Mouse (Mus musculus) liver, embryonic 15.5 days (tissue): ENCODE data around the gene Mitd1. TPM values are rescaled to one million over a fixed set of nuclear protein-coding genes. Genes with fewer than 3 reads are reported as not detected.

Experiments used
- ATAC-seq: fragments of 200-750 bp; cut with Nextera tagmentation; 2 replicates; pipeline ENCODE4 v1.8.0; 2017; ENCODE audit warnings: moderate number of reproducible peaks, mild to moderate bottlenecking, moderate library complexity; ENCODE audit not compliant: insufficient read depth
- H3K27ac ChIP-seq: fragments of 300-500 bp; sonication (generic); replicated peaks from 2 replicates; pipeline ENCODE4 v1.5.1; 2015; ENCODE audit warnings: mild to moderate bottlenecking, inconsistent platforms
- H3K27me3 ChIP-seq: fragments of 300-500 bp; sonication (generic); 2 replicates; pipeline ENCODE4 v1.6.1; 2015; ENCODE audit warnings: mild to moderate bottlenecking, inconsistent platforms
- H3K36me3 ChIP-seq: fragments of 300-500 bp; sonication (generic); replicated peaks from 2 replicates; pipeline ENCODE4 v1.6.1; 2015; ENCODE audit warnings: moderate library complexity, mild to moderate bottlenecking, inconsistent platforms
- H3K4me1 ChIP-seq: fragments of 300-500 bp; sonication (generic); replicated peaks from 2 replicates; pipeline ENCODE4 v1.6.1; 2015; ENCODE audit warnings: inconsistent platforms
- H3K4me2 ChIP-seq: fragments of 300-500 bp; sonication (generic); 2 replicates; pipeline ENCODE4 v1.6.1; 2015; ENCODE audit warnings: moderate library complexity, mild to moderate bottlenecking, inconsistent platforms
- H3K4me3 ChIP-seq: fragments of 300-500 bp; sonication (generic); replicated peaks from 2 replicates; pipeline ENCODE4 v1.5.1; 2015; ENCODE audit warnings: mild to moderate bottlenecking, inconsistent platforms
- H3K9ac ChIP-seq: fragments of 300-500 bp; sonication (generic); 2 replicates; pipeline ENCODE4 v1.6.1; 2015; ENCODE audit warnings: moderate library complexity, mild to moderate bottlenecking, inconsistent platforms
- H3K9me3 ChIP-seq: fragments of 300-500 bp; sonication (generic); replicated peaks from 2 replicates; pipeline ENCODE4 v1.6.1; 2016; ENCODE audit warnings: inconsistent platforms
- WGBS: fragments of 180-500 bp; shearing (Covaris S2); methylation state at CpG from one replicate; pipeline ENCODE4 v1.1.7; 2015; ENCODE audit warnings: mixed read lengths; ENCODE audit not compliant: insufficient replicate concordance; 5-methylcytosine and 5-hydroxymethylcytosine counted together
- polyA plus RNA-seq: library from polyadenylated mRNA; unstranded; fragments of >200 nt; fragmentation: Nextera tagmentation; extraction: Ambion mirVana; gene quantifications from 2 replicates; pipeline ENCODE4 v1.2.1, GENCODE M21; 2015

Gene Mitd1
- polyA plus RNA-seq, result 9.7 and 12.6 TPM in 2 replicates

- Histone ChIP-seq H3K36me3 (peaks cover 20% of the 10 kb centered on the region), H3K9ac (peak within 1 kb of the TSS; percentile 72), H3K4me1 (peaks cover 54% of the 10 kb centered on the region), H3K4me3 (peak within 1 kb of the TSS; percentile 85), H3K9me3 (no peaks in the 10 kb centered on the region), H3K27ac (peak within 1 kb of the TSS; percentile 87), H3K4me2 (peak within 1 kb of the TSS; percentile 82), H3K27me3 (no peaks in the 10 kb centered on the region)
- under 1% methylated on average over 41 of the region's 41 CpGs for WGBS
- ATAC-seq, result peak; percentile 87
Observed at GRCm38 (mm10) chr1:37890025-37890652, at the start of gene Mitd1, which contains the start of gene Mrpl30. Mitd1 (minus strand) TSS chr1:37890411. Mrpl30 (plus strand) TSS chr1:37890477.

GRCm38 (mm10) chr1:37931806-37932205 is 41.6 kb upstream of the Mitd1 start:
- no peaks in the 10 kb centered on the region for H3K36me3 ChIP-seq
- H3K27ac ChIP-seq, result no peak overlapping the region
- no peaks in the 10 kb centered on the region for H3K9me3 ChIP-seq
- H3K4me2 ChIP-seq, result no peak overlapping the region
- no peaks in the 10 kb centered on the region for H3K4me1 ChIP-seq
- no peaks in the 10 kb centered on the region for H3K27me3 ChIP-seq
- H3K9ac ChIP-seq, result no peak overlapping the region
- no peak overlapping the region for H3K4me3 ChIP-seq
- ATAC-seq, result no peak
- 28% methylated on average over 3 of the region's 3 CpGs for WGBS

GRCm38 (mm10) chr1:37925971-37926370 is 35.8 kb upstream of the Mitd1 start:
- Histone ChIP-seq H3K4me3 (no peak overlapping the region), H3K27ac (no peak overlapping the region), H3K27me3 (no peaks in the 10 kb centered on the region), H3K4me2 (no peak overlapping the region), H3K36me3 (no peaks in the 10 kb centered on the region), H3K9me3 (no peaks in the 10 kb centered on the region), H3K9ac (no peak overlapping the region), H3K4me1 (no peaks in the 10 kb centered on the region)
- WGBS, result 56% methylated on average over 8 of the region's 8 CpGs
- no peak for ATAC-seq

- Histone ChIP-seq H3K4me1 (no peaks in the 10 kb centered on the region), H3K36me3 (no peaks in the 10 kb centered on the region), H3K9ac (no peak overlapping the region), H3K27ac (no peak overlapping the region), H3K9me3 (no peaks in the 10 kb centered on the region), H3K4me2 (no peak overlapping the region), H3K4me3 (no peak overlapping the region), H3K27me3 (0 out of 2 replicates have a peak, but pooled peaks cover 3% of the 10 kb centered on the region)
- 45% methylated on average over 8 of the region's 8 CpGs for WGBS
- no peak for ATAC-seq
Observed at GRCm38 (mm10) chr1:37922536-37922935, 32.3 kb upstream of the Mitd1 start.

GRCm38 (mm10) chr1:37918096-37918495 is 27.9 kb upstream of the Mitd1 start:
- Histone ChIP-seq H3K27me3 (0 out of 2 replicates have a peak, but pooled peaks cover 4% of the 10 kb centered on the region), H3K4me3 (no peak overlapping the region), H3K4me1 (no peaks in the 10 kb centered on the region), H3K27ac (no peak overlapping the region), H3K9me3 (no peaks in the 10 kb centered on the region), H3K9ac (no peak overlapping the region), H3K4me2 (no peak overlapping the region), H3K36me3 (no peaks in the 10 kb centered on the region)
- ATAC-seq, result no peak
- 61% methylated on average over 6 of the region's 6 CpGs for WGBS

GRCm38 (mm10) chr1:37917666-37918065 is 27.5 kb upstream of the Mitd1 start:
- WGBS, result 54% methylated on average over 13 of the region's 13 CpGs
- H3K9me3 ChIP-seq, result no peaks in the 10 kb centered on the region
- 0 out of 2 replicates have a peak, but pooled peaks cover 4% of the 10 kb centered on the region for H3K27me3 ChIP-seq
- no peak for ATAC-seq
- no peak overlapping the region for H3K4me2 ChIP-seq
- H3K9ac ChIP-seq, result no peak overlapping the region
- no peak overlapping the region for H3K4me3 ChIP-seq
- H3K4me1 ChIP-seq, result no peaks in the 10 kb centered on the region
- no peak overlapping the region for H3K27ac ChIP-seq
- H3K36me3 ChIP-seq, result no peaks in the 10 kb centered on the region

- Histone ChIP-seq H3K9ac (no peak within 1 kb of the TSS), H3K4me1 (no peaks in the 10 kb centered on the region), H3K9me3 (no peaks in the 10 kb centered on the region), H3K4me2 (no peak within 1 kb of the TSS), H3K4me3 (no peak within 1 kb of the TSS), H3K27me3 (0 out of 2 replicates have a peak, but pooled peaks cover 4% of the 10 kb centered on the region), H3K36me3 (no peaks in the 10 kb centered on the region), H3K27ac (no peak within 1 kb of the TSS)
- WGBS, result 46% methylated on average over 5 of the region's 5 CpGs
- ATAC-seq, result no peak
Observed at GRCm38 (mm10) chr1:37916393-37916792, 26.2 kb upstream of the Mitd1 start, which contains the start of gene Lyg2. Lyg2 (minus strand) TSS chr1:37916493.

GRCm38 (mm10) chr1:37912751-37913150 is 22.5 kb upstream of the Mitd1 start:
- H3K27ac ChIP-seq, result no peak overlapping the region
- ATAC-seq, result no peak
- H3K36me3 ChIP-seq, result no peaks in the 10 kb centered on the region
- H3K9me3 ChIP-seq, result no peaks in the 10 kb centered on the region
- H3K4me2 ChIP-seq, result no peak overlapping the region
- WGBS, result 67% methylated on average over 2 of the region's 2 CpGs
- 0 out of 2 replicates have a peak, but pooled peaks cover 3% of the 10 kb centered on the region for H3K27me3 ChIP-seq
- H3K9ac ChIP-seq, result no peak overlapping the region
- no peak overlapping the region for H3K4me3 ChIP-seq
- no peaks in the 10 kb centered on the region for H3K4me1 ChIP-seq

GRCm38 (mm10) chr1:37903178-37903577 is 13.0 kb upstream of the Mitd1 start:
- Histone ChIP-seq H3K27ac (no peak overlapping the region), H3K9me3 (no peaks in the 10 kb centered on the region), H3K4me2 (no peak overlapping the region), H3K27me3 (no peaks in the 10 kb centered on the region), H3K4me1 (no peaks in the 10 kb centered on the region), H3K4me3 (no peak overlapping the region), H3K9ac (no peak overlapping the region), H3K36me3 (peaks cover 17% of the 10 kb centered on the region)
- ATAC-seq, result no peak
- WGBS, result 28% methylated on average over 6 of the region's 6 CpGs

- no peak for ATAC-seq
- H3K9me3 ChIP-seq, result no peaks in the 10 kb centered on the region
- no peak overlapping the region for H3K4me3 ChIP-seq
- WGBS, result 68% methylated on average over 6 of the region's 6 CpGs
- peaks cover 44% of the 10 kb centered on the region for H3K36me3 ChIP-seq
- no peak overlapping the region for H3K27ac ChIP-seq
- H3K27me3 ChIP-seq, result no peaks in the 10 kb centered on the region
- H3K4me2 ChIP-seq, result no peak overlapping the region
- H3K9ac ChIP-seq, result no peak overlapping the region
- no peaks in the 10 kb centered on the region for H3K4me1 ChIP-seq
Observed at GRCm38 (mm10) chr1:37900288-37900687, 10.1 kb upstream of the Mitd1 start.

GRCm38 (mm10) chr1:37899816-37900215 is 9.6 kb upstream of the Mitd1 start:
- peaks cover 48% of the 10 kb centered on the region for H3K36me3 ChIP-seq
- H3K9me3 ChIP-seq, result no peaks in the 10 kb centered on the region
- WGBS, result 66% methylated on average over 4 of the region's 4 CpGs
- no peaks in the 10 kb centered on the region for H3K4me1 ChIP-seq
- no peak for ATAC-seq
- no peak overlapping the region for H3K9ac ChIP-seq
- H3K4me2 ChIP-seq, result no peak overlapping the region
- H3K4me3 ChIP-seq, result no peak overlapping the region
- H3K27me3 ChIP-seq, result no peaks in the 10 kb centered on the region
- no peak overlapping the region for H3K27ac ChIP-seq

- no peak overlapping the region for H3K9ac ChIP-seq
- H3K36me3 ChIP-seq, result peaks cover 57% of the 10 kb centered on the region
- H3K9me3 ChIP-seq, result no peaks in the 10 kb centered on the region
- H3K27me3 ChIP-seq, result no peaks in the 10 kb centered on the region
- H3K27ac ChIP-seq, result no peak overlapping the region
- no peak overlapping the region for H3K4me2 ChIP-seq
- H3K4me3 ChIP-seq, result no peak overlapping the region
- no peak for ATAC-seq
- H3K4me1 ChIP-seq, result peaks cover 23% of the 10 kb centered on the region
Observed at GRCm38 (mm10) chr1:37894606-37895005, 4.4 kb upstream of the Mitd1 start.
